Mouse (Mus musculus): ENCODE results near the gene Agr2.

DNA sequence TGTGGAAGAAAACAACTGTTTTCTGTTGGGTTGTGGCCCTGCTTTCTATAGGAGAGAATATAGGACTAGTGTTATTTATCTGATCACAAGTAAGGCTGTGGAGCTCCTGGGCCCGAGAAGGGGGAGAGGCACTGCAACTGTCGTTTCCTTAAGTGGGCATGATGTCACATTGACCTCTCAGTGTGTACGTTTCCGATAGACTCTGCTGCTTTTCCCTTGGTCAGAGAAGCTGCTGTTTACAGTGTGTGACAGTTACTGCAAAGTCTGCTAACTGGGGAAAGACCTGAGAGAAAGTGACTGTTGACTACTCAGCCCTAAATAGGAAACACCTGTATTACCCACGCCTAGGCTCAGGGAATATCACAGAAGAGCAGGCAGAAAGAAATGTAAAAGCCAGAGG lies 53.5 kb downstream of the Agr2 start:
- no peak for TF ChIP-seq CTCF (IDR thresholded peaks at IDR 0.05; ENCODE audit: control insufficient read depth, insufficient read depth, insufficient replicate concordance, low read depth, low read length)
- TF ChIP-seq POLR2A (IDR thresholded peaks at IDR 0.05; ENCODE audit: control insufficient read depth, low read depth, low read length): no peak
